Mouse (Mus musculus): ENCODE results near the gene Cul7. TPM values are rescaled to one million over a fixed set of nuclear protein-coding genes. Genes with fewer than 3 reads are reported as not detected.

The Cul7 gene
- polyA plus RNA-seq, 1 experiment from 2014 or later: 41.9 TPM

- H3K4me1 ChIP-seq (ENCODE audit: control insufficient read depth, insufficient read depth, low read length): peaks cover 38% of the 10 kb centered on the region
- H3K4me2 ChIP-seq (ENCODE audit: low read length): no peak overlapping the region
- no peak overlapping the region for H3K9ac ChIP-seq (ENCODE audit: low read depth, low read length)
- ATAC-seq: no peak
- no peaks in the 10 kb centered on the region for H3K36me3 ChIP-seq (ENCODE audit: control insufficient read depth, insufficient read depth, low read length)
- WGBS: 33% methylated on average over 10 of the region's 10 CpGs
- H3K9me3 ChIP-seq (replicated peaks; ENCODE audit: control insufficient read depth, low read length, poor library complexity, severe bottlenecking): no peaks in the 10 kb centered on the region
- H3K27me3 ChIP-seq (ENCODE audit: control insufficient read depth, insufficient read depth, low read depth, low read length): no peaks in the 10 kb centered on the region
- no peak overlapping the region for H3K4me3 ChIP-seq (ENCODE audit: low read depth, low read length)
- no peak overlapping the region for H3K27ac ChIP-seq (ENCODE audit: low read length)
These were observed 26.1 kb upstream of the Cul7 start for GRCm38 (mm10) chr17:46623819-46624557.

GRCm38 (mm10) chr17:46624598-46624997 lies 25.5 kb upstream of the Cul7 start:
- H3K4me1 ChIP-seq (ENCODE audit: control insufficient read depth, insufficient read depth, low read length): peaks cover 33% of the 10 kb centered on the region
- ATAC-seq: no peak
- H3K9me3 ChIP-seq (replicated peaks; ENCODE audit: control insufficient read depth, low read length, poor library complexity, severe bottlenecking): no peaks in the 10 kb centered on the region
- 78% methylated on average over 12 of the region's 12 CpGs for WGBS
- H3K27me3 ChIP-seq (ENCODE audit: control insufficient read depth, insufficient read depth, low read depth, low read length): no peaks in the 10 kb centered on the region
- no peak overlapping the region for H3K27ac ChIP-seq (ENCODE audit: low read length)
- H3K4me2 ChIP-seq (ENCODE audit: low read length): no peak overlapping the region
- H3K9ac ChIP-seq (ENCODE audit: low read depth, low read length): no peak overlapping the region
- H3K36me3 ChIP-seq (ENCODE audit: control insufficient read depth, insufficient read depth, low read length): no peaks in the 10 kb centered on the region
- no peak overlapping the region for H3K4me3 ChIP-seq (ENCODE audit: low read depth, low read length)

- Histone ChIP-seq H3K27me3 (ENCODE audit: control insufficient read depth, insufficient read depth, low read depth, low read length) (no peaks in the 10 kb centered on the region), H3K4me1 (ENCODE audit: control insufficient read depth, insufficient read depth, low read length) (peaks cover 30% of the 10 kb centered on the region), H3K27ac (ENCODE audit: low read length) (no peak overlapping the region), H3K9ac (ENCODE audit: low read depth, low read length) (peak overlapping the region; percentile 97; the same call in 1 of the 2 replicates), H3K36me3 (ENCODE audit: control insufficient read depth, insufficient read depth, low read length) (peaks cover 5% of the 10 kb centered on the region), H3K4me2 (ENCODE audit: low read length) (peak overlapping the region; percentile 65), H3K9me3 (replicated peaks; ENCODE audit: control insufficient read depth, low read length, poor library complexity, severe bottlenecking) (no peaks in the 10 kb centered on the region), H3K4me3 (ENCODE audit: low read depth, low read length) (peak overlapping the region; percentile 96; the same call in 1 of the 2 replicates)
- WGBS: 58% methylated on average over 6 of the region's 6 CpGs
- ATAC-seq: no peak
These were observed 22.7 kb upstream of the Cul7 start for GRCm38 (mm10) chr17:46627409-46627808.

- Histone ChIP-seq H3K27me3 (ENCODE audit: control insufficient read depth, insufficient read depth, low read depth, low read length) (no peaks in the 10 kb centered on the region), H3K4me1 (ENCODE audit: control insufficient read depth, insufficient read depth, low read length) (peaks cover 30% of the 10 kb centered on the region), H3K4me3 (ENCODE audit: low read depth, low read length) (peak overlapping the region; percentile 96), H3K27ac (ENCODE audit: low read length) (peak overlapping the region; percentile 89), H3K9ac (ENCODE audit: low read depth, low read length) (peak overlapping the region; percentile 97), H3K4me2 (ENCODE audit: low read length) (peak overlapping the region; percentile 65), H3K36me3 (ENCODE audit: control insufficient read depth, insufficient read depth, low read length) (peaks cover 11% of the 10 kb centered on the region), H3K9me3 (replicated peaks; ENCODE audit: control insufficient read depth, low read length, poor library complexity, severe bottlenecking) (no peaks in the 10 kb centered on the region)
- WGBS: 0% methylated on average over 13 of the region's 13 CpGs
- ATAC-seq: peak; percentile 37
These were observed 21.7 kb upstream of the Cul7 start for GRCm38 (mm10) chr17:46628471-46628790.

GRCm38 (mm10) chr17:46628791-46629684 lies 21.1 kb upstream of the Cul7 start, which contains the start of gene Ptk7:
Ptk7 (minus strand) TSS chr17:46629504.
- H3K27ac ChIP-seq (ENCODE audit: low read length): peak within 1 kb of the TSS; percentile 89
- peak within 1 kb of the TSS; percentile 96 for H3K4me3 ChIP-seq (ENCODE audit: low read depth, low read length)
- under 1% methylated on average over 65 of the region's 90 CpGs for WGBS
- peak within 1 kb of the TSS; percentile 65 for H3K4me2 ChIP-seq (ENCODE audit: low read length)
- peak; percentile 78 for ATAC-seq
- H3K27me3 ChIP-seq (ENCODE audit: control insufficient read depth, insufficient read depth, low read depth, low read length): no peaks in the 10 kb centered on the region
- peak within 1 kb of the TSS; percentile 97 for H3K9ac ChIP-seq (ENCODE audit: low read depth, low read length)
- H3K36me3 ChIP-seq (ENCODE audit: control insufficient read depth, insufficient read depth, low read length): peaks cover 11% of the 10 kb centered on the region
- H3K4me1 ChIP-seq (ENCODE audit: control insufficient read depth, insufficient read depth, low read length): peaks cover 26% of the 10 kb centered on the region
- no peaks in the 10 kb centered on the region for H3K9me3 ChIP-seq (replicated peaks; ENCODE audit: control insufficient read depth, low read length, poor library complexity, severe bottlenecking)

- peak overlapping the region; percentile 65 for H3K4me2 ChIP-seq (ENCODE audit: low read length)
- H3K4me3 ChIP-seq (ENCODE audit: low read depth, low read length): peak overlapping the region; percentile 96
- 12% methylated on average over 12 of the region's 12 CpGs for WGBS
- H3K4me1 ChIP-seq (ENCODE audit: control insufficient read depth, insufficient read depth, low read length): peaks cover 20% of the 10 kb centered on the region
- H3K9ac ChIP-seq (ENCODE audit: low read depth, low read length): no peak overlapping the region
- peaks cover 11% of the 10 kb centered on the region for H3K36me3 ChIP-seq (ENCODE audit: control insufficient read depth, insufficient read depth, low read length)
- no peaks in the 10 kb centered on the region for H3K9me3 ChIP-seq (replicated peaks; ENCODE audit: control insufficient read depth, low read length, poor library complexity, severe bottlenecking)
- no peaks in the 10 kb centered on the region for H3K27me3 ChIP-seq (ENCODE audit: control insufficient read depth, insufficient read depth, low read depth, low read length)
- ATAC-seq: peak; percentile 46
- peak overlapping the region; percentile 89 for H3K27ac ChIP-seq (ENCODE audit: low read length)
These were observed 20.3 kb upstream of the Cul7 start for GRCm38 (mm10) chr17:46629685-46630441.

GRCm38 (mm10) chr17:46636831-46637523 lies 13.2 kb upstream of the Cul7 start:
- no peak for ATAC-seq
- Histone ChIP-seq H3K4me1 (ENCODE audit: control insufficient read depth, insufficient read depth, low read length) (peaks cover 2% of the 10 kb centered on the region; the same call in 1 of the 2 replicates), H3K9me3 (replicated peaks; ENCODE audit: control insufficient read depth, low read length, poor library complexity, severe bottlenecking) (no peaks in the 10 kb centered on the region), H3K27ac (ENCODE audit: low read length) (no peak overlapping the region), H3K9ac (ENCODE audit: low read depth, low read length) (no peak overlapping the region), H3K4me2 (ENCODE audit: low read length) (no peak overlapping the region), H3K36me3 (ENCODE audit: control insufficient read depth, insufficient read depth, low read length) (peaks cover 24% of the 10 kb centered on the region), H3K27me3 (ENCODE audit: control insufficient read depth, insufficient read depth, low read depth, low read length) (no peaks in the 10 kb centered on the region), H3K4me3 (ENCODE audit: low read depth, low read length) (no peak overlapping the region)
- WGBS: 22% methylated on average over 15 of the region's 15 CpGs

GRCm38 (mm10) chr17:46639929-46640328 lies 10.2 kb upstream of the Cul7 start:
- Histone ChIP-seq H3K27ac (ENCODE audit: low read length) (no peak overlapping the region), H3K27me3 (ENCODE audit: control insufficient read depth, insufficient read depth, low read depth, low read length) (no peaks in the 10 kb centered on the region), H3K4me2 (ENCODE audit: low read length) (no peak overlapping the region), H3K9me3 (replicated peaks; ENCODE audit: control insufficient read depth, low read length, poor library complexity, severe bottlenecking) (no peaks in the 10 kb centered on the region), H3K4me3 (ENCODE audit: low read depth, low read length) (no peak overlapping the region), H3K36me3 (ENCODE audit: control insufficient read depth, insufficient read depth, low read length) (peaks cover 17% of the 10 kb centered on the region), H3K9ac (ENCODE audit: low read depth, low read length) (no peak overlapping the region), H3K4me1 (ENCODE audit: control insufficient read depth, insufficient read depth, low read length) (peaks cover 9% of the 10 kb centered on the region)
- 90% methylated on average over 9 of the region's 9 CpGs for WGBS
- ATAC-seq: no peak
